Mouse (Mus musculus) gastrocnemius, postnatal 4 days (tissue): Measurements from ENCODE around the gene Ttc30a1. TPM values are rescaled to one million over a fixed set of nuclear protein-coding genes. Genes with fewer than 3 reads are reported as not detected.
A peak's percentile ranks its signal among the peaks of the same experiment; 100 is the strongest.
"Not testable (repeated sequence)": the region's sequence is repeated elsewhere in the genome, so short reads cannot be mapped to it uniquely, and the experiment has no call there.

Source experiments
- DNase-seq, 2 experiments: peaks; one replicate each; pipeline ENCODE4 v3.0.0; 2021 to 2022; ENCODE audit warnings: low spot score in 2 of 2, mixed read lengths in 2 of 2
- total RNA-seq, 2 experiments: library from RNA; stranded (reverse); gene quantifications; 2 replicates each; pipeline ENCODE4 v1.2.3; 2021

The Ttc30a1 gene
- total RNA-seq, 2 experiments from 2014 or later, result 2.0 to 2.5 TPM

DNA sequence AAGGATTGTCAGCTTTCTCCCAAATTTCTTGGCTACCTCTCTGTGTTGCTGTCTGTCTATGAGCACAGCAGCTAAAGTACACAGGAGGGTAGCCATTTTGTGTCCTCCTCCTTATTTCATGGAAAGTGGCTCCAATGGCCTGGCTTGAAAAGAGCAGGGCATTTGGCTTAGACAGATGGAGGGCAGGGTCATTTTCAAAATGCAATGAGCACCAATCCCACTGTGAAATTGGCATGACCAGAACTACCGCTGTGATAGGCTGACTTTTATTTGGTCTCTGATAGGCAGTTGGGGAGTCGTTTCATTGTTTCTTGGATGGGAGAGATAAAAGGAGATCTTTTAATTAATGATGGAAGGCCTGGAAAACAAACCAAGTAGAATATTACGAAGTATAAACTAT is 2.1 kb upstream of the Ttc30a1 start:
- no peak for DNase-seq

DNA sequence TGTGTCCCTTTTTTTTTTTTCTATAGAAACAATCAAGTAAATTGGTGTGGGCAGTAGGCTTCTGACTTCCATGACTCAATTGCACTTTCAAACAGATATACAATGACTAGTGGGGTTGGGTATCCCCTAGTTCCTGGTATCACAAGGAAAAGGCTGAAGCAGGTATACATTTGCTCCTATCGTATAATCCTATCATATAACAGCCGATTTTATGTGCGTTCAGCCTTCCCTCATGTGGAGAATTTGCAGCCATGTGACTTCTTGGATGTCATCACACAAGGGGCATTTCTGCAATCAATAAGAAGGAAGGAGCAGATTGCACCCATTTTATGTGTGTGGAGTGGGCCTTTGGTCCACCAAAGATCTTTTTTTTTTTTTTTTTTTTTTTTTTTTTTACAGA is 1.3 kb upstream of the Ttc30a1 start:
- no peak for DNase-seq

DNA sequence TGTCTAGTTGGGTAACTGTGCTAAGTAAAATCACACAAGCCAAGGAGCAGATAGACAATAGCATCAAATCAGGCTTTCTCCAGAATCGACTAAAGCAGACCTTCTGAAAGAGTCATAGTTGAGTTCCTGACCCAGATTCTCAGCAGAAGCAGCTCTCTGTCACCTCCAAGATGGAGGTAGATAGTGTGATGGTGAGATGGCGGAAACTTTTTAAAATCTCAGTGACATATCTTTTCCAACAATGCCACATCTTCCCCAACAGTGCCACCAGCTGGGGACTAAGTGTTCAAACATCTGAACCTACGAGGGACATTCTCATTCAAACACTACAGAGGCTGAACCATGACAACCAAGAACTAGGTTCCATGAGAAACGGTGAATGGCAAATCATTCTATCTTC is 859 bp upstream of the Ttc30a1 start:
- no peak for DNase-seq

DNA sequence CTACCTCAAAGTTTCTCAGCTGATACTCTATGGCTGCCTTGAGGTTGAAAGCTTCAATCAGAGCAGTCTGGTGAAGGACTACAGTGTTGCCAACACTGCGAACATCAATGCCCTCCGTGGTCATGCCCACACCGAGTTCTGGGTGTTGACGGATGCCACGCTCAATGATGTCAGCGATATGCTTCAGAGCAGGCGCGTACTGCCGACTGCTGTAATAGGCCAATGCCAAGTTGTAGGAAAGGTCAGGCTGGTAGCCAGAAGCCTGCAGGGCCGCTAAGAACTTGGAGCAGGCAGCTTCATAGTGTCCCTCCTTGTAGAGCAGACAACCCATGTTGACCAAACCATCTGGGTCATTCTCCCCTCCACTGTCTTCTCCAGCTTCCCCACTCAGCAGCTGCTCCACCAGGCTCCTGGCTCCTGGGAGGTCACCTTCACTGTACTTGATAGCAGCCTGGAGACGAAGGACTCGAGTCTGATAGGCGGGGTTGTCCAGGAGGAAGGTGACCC is 781 bp downstream of the Ttc30a1 start:
- DNase-seq, result not testable (repeated sequence)

- peak in 1 of 2 experiments; percentile 25 for DNase-seq
These were observed 3.9 kb downstream of the Ttc30a1 start, which contains the start of gene Ttc30a2 for GRCm38 (mm10) chr2:75977752-75978368. Ttc30a2 (minus strand) TSS chr2:75978170.

DNA sequence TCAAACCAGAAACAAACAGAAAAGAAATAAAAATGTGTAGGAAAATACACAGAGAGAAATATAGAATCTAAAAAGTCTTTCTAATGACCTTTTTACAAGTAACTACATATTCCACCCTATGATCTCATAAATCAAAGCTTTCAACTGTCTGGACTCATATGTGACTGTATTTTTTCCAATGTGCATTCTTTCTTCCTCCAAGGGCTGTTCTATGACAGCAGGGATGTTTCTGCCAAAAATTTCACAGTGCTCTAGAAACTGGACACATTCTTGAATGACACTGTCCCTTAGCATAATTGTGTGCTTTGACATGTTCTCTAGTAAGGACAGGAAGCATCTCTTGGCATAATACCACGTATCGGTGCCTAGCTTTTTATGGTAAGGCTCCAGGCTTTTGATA is 5.7 kb downstream of the Ttc30a1 start:
- DNase-seq, result not testable (repeated sequence)

DNA sequence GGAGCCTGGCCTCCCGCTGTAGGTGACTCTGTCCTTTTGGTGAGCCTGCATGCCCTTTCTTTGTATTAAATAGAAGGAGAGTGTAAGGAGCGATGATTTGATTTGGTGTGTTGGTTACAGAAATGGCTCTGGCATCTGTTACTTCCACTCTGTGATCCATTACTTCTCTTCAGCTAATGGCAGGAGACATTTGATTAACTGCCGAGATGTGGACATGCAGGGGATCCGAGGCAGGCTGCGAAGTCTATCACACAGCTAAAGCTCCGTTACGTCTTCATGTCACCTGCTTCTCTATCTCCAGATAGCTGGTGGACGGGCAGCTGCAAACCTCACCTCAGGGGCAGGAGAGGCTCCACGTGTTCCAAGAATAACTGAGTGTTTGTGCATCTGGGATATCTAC is 7.6 kb downstream of the Ttc30a1 start:
- DNase-seq, result no peak

- DNase-seq, result peak; percentile 20 to 53
These were observed 16.8 kb downstream of the Ttc30a1 start for GRCm38 (mm10) chr2:75964972-75965371.

DNA sequence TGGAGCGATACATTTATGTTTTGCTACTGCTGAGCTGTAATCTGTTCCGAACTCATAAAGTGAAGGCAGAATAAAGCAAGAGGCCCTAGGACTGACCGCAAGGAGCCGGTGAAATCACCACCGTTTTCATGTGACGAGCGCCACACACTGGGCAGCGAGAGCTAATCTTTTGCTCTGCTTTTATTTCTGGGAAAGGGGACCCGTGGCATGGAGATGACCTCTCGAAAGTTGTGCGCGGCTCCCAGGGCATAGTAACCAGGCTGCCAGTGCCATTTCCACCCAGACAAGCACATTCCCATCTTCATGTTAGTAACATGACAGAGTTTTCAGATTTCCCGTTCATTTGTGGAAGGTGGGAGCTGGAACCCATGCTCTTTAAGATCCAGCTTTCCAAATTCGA is 17.3 kb downstream of the Ttc30a1 start:
- peak; percentile 45 to 64 for DNase-seq

GRCm38 (mm10) chr2:75964051-75964450 is 17.7 kb downstream of the Ttc30a1 start:
- no peak for DNase-seq

DNA sequence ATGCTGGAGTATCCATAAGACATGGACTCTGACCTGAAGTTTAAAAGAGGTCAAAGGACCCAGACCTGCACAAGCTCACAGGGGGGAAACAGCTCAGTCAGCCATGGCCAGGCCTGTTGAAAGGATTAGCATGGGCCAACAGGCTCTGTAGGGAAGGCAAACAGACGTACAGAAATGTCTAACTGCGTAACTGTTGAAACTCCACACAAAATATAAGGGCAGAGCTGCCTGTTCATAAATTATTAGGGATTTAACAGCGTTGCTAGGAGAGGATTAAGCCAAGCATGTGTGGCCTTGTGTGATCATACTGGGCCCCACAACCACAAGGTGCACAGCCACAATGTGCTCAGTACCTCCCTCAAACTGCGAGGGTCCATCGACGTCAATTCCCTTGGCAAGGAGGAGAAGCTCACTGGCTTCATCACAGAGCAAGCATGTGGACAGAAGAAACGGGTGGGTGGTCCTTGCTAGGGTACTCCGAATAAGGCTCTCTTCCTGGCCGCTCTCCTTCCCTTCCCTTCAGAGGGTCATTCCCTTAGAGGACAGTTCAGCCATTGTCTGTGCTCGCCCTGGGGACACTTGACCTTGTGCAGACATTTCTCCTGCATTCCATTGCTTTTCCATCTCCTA is 18.4 kb downstream of the Ttc30a1 start:
- no peak for DNase-seq

DNA sequence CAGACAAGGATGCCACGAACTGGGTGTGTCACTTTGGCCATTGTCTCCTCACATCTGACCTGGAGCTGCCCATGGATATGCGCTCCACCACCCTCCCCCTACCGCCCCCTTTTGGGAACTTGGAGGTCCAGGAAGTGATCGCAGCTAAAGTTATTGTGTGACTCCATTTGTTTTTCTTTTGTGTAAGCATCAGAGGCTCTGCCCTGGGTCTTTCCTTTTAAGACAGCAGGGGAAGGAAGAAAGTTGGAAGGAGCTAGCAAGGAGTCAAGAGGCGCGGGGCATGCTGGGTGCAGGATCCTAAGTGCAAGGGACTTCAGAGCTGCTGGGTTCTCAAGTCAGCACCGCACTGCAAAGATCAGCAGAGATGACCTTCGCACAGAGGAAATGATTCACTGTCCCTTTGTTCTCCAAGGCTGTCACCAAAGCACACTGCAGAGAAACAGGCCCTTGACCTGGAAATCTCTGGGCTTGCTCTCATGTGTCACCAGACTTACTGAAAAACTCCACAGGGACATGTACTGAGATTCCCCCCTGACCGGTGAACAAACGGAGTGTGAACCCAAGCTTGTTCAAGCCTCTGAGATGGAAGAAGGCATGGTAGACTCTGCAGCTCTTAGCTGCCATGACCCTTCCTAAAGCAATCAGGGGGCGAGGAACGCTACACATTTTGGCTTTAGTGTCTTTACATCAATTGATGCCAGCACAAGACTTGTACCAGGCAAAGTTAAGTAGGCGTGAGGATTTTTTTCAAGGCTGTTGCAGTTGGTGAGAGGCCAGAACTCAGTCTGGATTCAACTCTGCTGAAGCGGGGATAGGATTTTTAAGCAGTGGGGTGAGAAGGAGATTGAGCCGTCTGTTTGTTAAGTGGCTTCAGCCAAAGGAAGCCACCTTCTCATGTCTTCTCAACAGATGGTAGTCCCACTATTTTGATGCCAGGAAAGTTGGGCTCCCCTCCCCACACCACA is 21.1 kb downstream of the Ttc30a1 start:
- DNase-seq, result peak in 1 of 2 experiments; percentile 27

GRCm38 (mm10) chr2:75959850-75960365 is 21.9 kb downstream of the Ttc30a1 start:
- DNase-seq, result peak in 1 of 2 experiments; percentile 50

GRCm38 (mm10) chr2:75959183-75959849 is 22.5 kb downstream of the Ttc30a1 start:
- DNase-seq, result peak in 1 of 2 experiments; percentile 24

DNA sequence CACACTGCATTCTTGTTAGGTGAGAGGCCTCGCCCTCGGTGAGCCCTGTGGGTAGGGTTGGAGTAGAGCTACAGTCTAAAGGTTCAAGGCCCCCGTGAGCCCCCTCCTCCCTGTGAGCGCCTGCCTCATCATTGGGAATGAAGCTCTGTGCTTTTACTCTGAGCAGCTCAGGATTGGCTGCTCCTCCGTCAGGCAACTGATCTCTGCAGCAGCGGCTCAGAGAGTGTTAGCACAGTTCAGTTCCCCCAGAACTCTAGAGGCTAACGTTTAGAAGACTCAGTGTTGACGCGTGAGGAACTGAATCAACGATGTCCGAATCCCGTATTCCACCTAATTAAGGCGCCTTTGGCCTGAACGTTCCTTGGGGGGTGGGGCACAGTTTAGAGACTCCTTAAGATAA is 26.1 kb downstream of the Ttc30a1 start:
- no peak for DNase-seq

- no peak for DNase-seq
These were observed 28.4 kb downstream of the Ttc30a1 start for GRCm38 (mm10) chr2:75953320-75953719.

GRCm38 (mm10) chr2:75950685-75951084 is 31.1 kb downstream of the Ttc30a1 start:
- no peak for DNase-seq

GRCm38 (mm10) chr2:75938117-75939063 is 43.4 kb downstream of the Ttc30a1 start, which contains the start of gene Ttc30b:
Ttc30b (minus strand) TSS chr2:75938585.
- DNase-seq, result peak; percentile 58 to 77

- DNase-seq, result not testable (repeated sequence)
These were observed 44.1 kb downstream of the Ttc30a1 start for GRCm38 (mm10) chr2:75937520-75938116.
